Mouse (Mus musculus): ENCODE measurements around the gene Flot1.

The Flot1 gene

GRCm38 (mm10) chr17:35821439-35822430, 1.3 kb upstream of the Flot1 start, which contains the start of gene Ier3:
Ier3 (plus strand) TSS chr17:35821684.
- CTCF ChIA-PET, result interaction anchor here (0.5 to 1.8 kb wide), 22 partner anchors 10 to 237 kb away, joined by 3 to 9 read pairs (median 4); partner anchors contain the start of genes Nrm (in 2 of the 4), Dhx16 (in 1 of the 4) and Tubb5 (in 1 of the 4)
- POLR2A ChIA-PET, result interaction anchor here (0.5 to 11.2 kb wide), 128 partner anchors 8 to 1239 kb away, joined by 3 to 246 read pairs (median 4); partner anchors contain the start of genes Mdc1 (in 3 of the 4), Nrm (in 3 of the 4), Tubb5 (in 3 of the 4) and Dhx16 (in 2 of the 4)

GRCm38 (mm10) chr17:35822564-35822963, 466 bp upstream of the Flot1 start:
- CTCF ChIA-PET, result interaction anchor here (0.5 to 2.4 kb wide), 15 partner anchors 11 to 322 kb away, joined by 3 to 10 read pairs (median 4); partner anchors contain the start of gene Tubb5 (in 1 of the 4)

GRCm38 (mm10) chr17:35824402-35824801, 1.4 kb downstream of the Flot1 start:
- ChIA-PET CTCF (interaction anchor here (0.6 to 3.3 kb wide), 9 partner anchors 9 to 308 kb away, joined by 3 to 15 read pairs (median 4); partner anchors contain the start of gene Dhx16 (in 1 of the 4)), POLR2A (interaction anchor here in 3 of 4 experiments (0.5 to 11.2 kb wide), 23 partner anchors 8 to 923 kb away, joined by 3 to 246 read pairs (median 6); partner anchors contain the start of genes Tubb5 (in 3 of the 3), Mdc1 (in 2 of the 3), Nrm (in 2 of the 3) and Dhx16 (in 1 of the 3))

More at GRCm38 (mm10) chr17:35822564-35822963, 466 bp upstream of the Flot1 start:
- POLR2A ChIA-PET, result interaction anchor here (0.6 to 11.2 kb wide), 61 partner anchors 9 to 1176 kb away, joined by 3 to 246 read pairs (median 6); partner anchors contain the start of genes Mdc1 (in 3 of the 4), Tubb5 (in 3 of the 4), Mrps18b (in 2 of the 4) and Nrm (in 2 of the 4)

- ChIA-PET POLR2A (interaction anchor here in 3 of 4 experiments (0.6 to 11.2 kb wide), 14 partner anchors 7 to 134 kb away, joined by 3 to 246 read pairs (median 18); partner anchors contain the start of genes Tubb5 (in 3 of the 3), Dhx16 (in 1 of the 3) and Mdc1 (in 1 of the 3)), CTCF (interaction anchor here in 3 of 4 experiments (0.7 to 3.3 kb wide), 9 partner anchors 9 to 241 kb away, joined by 3 to 15 read pairs (median 4); partner anchors contain the start of gene Dhx16 (in 1 of the 3))
These were observed 2.2 kb downstream of the Flot1 start for GRCm38 (mm10) chr17:35825109-35825850.

GRCm38 (mm10) chr17:35829737-35830136, 6.7 kb downstream of the Flot1 start:
- CTCF ChIA-PET, result interaction anchor here (0.5 to 4.9 kb wide), 19 partner anchors 17 to 245 kb away, joined by 3 to 42 read pairs (median 4); partner anchors contain the start of gene Nrm (in 1 of the 4)
- POLR2A ChIA-PET, result interaction anchor here in 3 of 4 experiments (0.6 to 2.4 kb wide), 12 partner anchors 7 to 89 kb away, joined by 3 to 8 read pairs (median 4); partner anchors contain the start of genes Ier3 (in 2 of the 3), Mdc1 (in 1 of the 3) and Nrm (in 1 of the 3)

GRCm38 (mm10) chr17:35832400-35833238, 9.6 kb downstream of the Flot1 start:
- POLR2A ChIA-PET, result interaction anchor here (0.6 to 5.3 kb wide), 51 partner anchors 8 to 180 kb away, joined by 3 to 61 read pairs (median 5); partner anchors contain the start of genes Flot1 (in 4 of the 4), Ier3 (in 4 of the 4), Dhx16 (in 2 of the 4) and Mdc1 (in 2 of the 4)
- CTCF ChIA-PET, result interaction anchor here (0.6 to 4.9 kb wide), 9 partner anchors 9 to 817 kb away, joined by 3 to 31 read pairs (median 5); partner anchors contain the start of gene Flot1 (in 1 of the 4)

GRCm38 (mm10) chr17:35833239-35833751, 10.3 kb downstream of the Flot1 start:
- ChIA-PET CTCF (interaction anchor here (0.6 to 4.9 kb wide), 10 partner anchors 10 to 818 kb away, joined by 3 to 31 read pairs (median 5); partner anchors contain the start of gene Flot1 (in 1 of the 4)), POLR2A (interaction anchor here (0.6 to 5.3 kb wide), 43 partner anchors 8 to 181 kb away, joined by 3 to 61 read pairs (median 5); partner anchors contain the start of genes Flot1 (in 4 of the 4), Ier3 (in 4 of the 4), Mdc1 (in 2 of the 4) and Dhx16 (in 1 of the 4))

GRCm38 (mm10) chr17:35833894-35834293, 10.9 kb downstream of the Flot1 start:
- ChIA-PET POLR2A (interaction anchor here (0.6 to 5.3 kb wide), 34 partner anchors 7 to 170 kb away, joined by 3 to 61 read pairs (median 5); partner anchors contain the start of genes Flot1 (in 4 of the 4), Ier3 (in 4 of the 4), Dhx16 (in 1 of the 4) and Mdc1 (in 1 of the 4)), CTCF (interaction anchor here in 3 of 4 experiments (0.7 to 1.5 kb wide), 6 partner anchors 10 to 127 kb away, joined by 3 to 9 read pairs (median 5); partner anchors contain the start of gene Flot1 (in 1 of the 3))

- CTCF ChIA-PET, result interaction anchor here in 3 of 4 experiments (0.6 to 8.3 kb wide), 13 partner anchors 8 to 923 kb away, joined by 3 to 50 read pairs (median 6); partner anchors contain the start of genes Dhx16 (in 1 of the 3), Flot1 (in 1 of the 3) and Nrm (in 1 of the 3)
These were observed 11.8 kb downstream of the Flot1 start for GRCm38 (mm10) chr17:35834696-35835422.

GRCm38 (mm10) chr17:35835424-35836140, 12.6 kb downstream of the Flot1 start:
- ChIA-PET POLR2A (interaction anchor here (0.5 to 17.7 kb wide), 55 partner anchors 7 to 1356 kb away, joined by 3 to 490 read pairs (median 8); partner anchors contain the start of genes Flot1 (in 3 of the 4), Ier3 (in 3 of the 4), Ppp1r18 (in 3 of the 4) and Dhx16 (in 2 of the 4)), CTCF (interaction anchor here (0.5 to 8.3 kb wide), 30 partner anchors 9 to 923 kb away, joined by 3 to 50 read pairs (median 5); partner anchors contain the start of genes 2310061I04Rik (in 1 of the 4), Dhx16 (in 1 of the 4), Flot1 (in 1 of the 4) and Nrm (in 1 of the 4))

More at GRCm38 (mm10) chr17:35834696-35835422, 11.8 kb downstream of the Flot1 start:
- POLR2A ChIA-PET, result interaction anchor here (0.5 to 17.7 kb wide), 37 partner anchors 9 to 1355 kb away, joined by 3 to 490 read pairs (median 9); partner anchors contain the start of genes Flot1 (in 3 of the 4), Ier3 (in 3 of the 4), Ppp1r18 (in 3 of the 4) and Nrm (in 2 of the 4)

- ChIA-PET POLR2A (interaction anchor here (0.6 to 17.7 kb wide), 80 partner anchors 8 to 1251 kb away, joined by 3 to 490 read pairs (median 6); partner anchors contain the start of genes Ppp1r18 (in 4 of the 4), Dhx16 (in 3 of the 4), Flot1 (in 3 of the 4) and Ier3 (in 3 of the 4)), CTCF (interaction anchor here (0.5 to 8.3 kb wide), 36 partner anchors 9 to 1247 kb away, joined by 3 to 50 read pairs (median 5); partner anchors contain the start of genes Nrm (in 2 of the 4), 2310061I04Rik (in 1 of the 4), Dhx16 (in 1 of the 4) and Flot1 (in 1 of the 4))
These were observed 13.3 kb downstream of the Flot1 start for GRCm38 (mm10) chr17:35836178-35836965.

- POLR2A ChIA-PET, result interaction anchor here (0.6 to 17.7 kb wide), 85 partner anchors 8 to 579 kb away, joined by 3 to 490 read pairs (median 5); partner anchors contain the start of genes Dhx16 (in 3 of the 4), Flot1 (in 3 of the 4), Ier3 (in 3 of the 4) and Mrps18b (in 3 of the 4)
- CTCF ChIA-PET, result interaction anchor here (0.6 to 8.3 kb wide), 17 partner anchors 11 to 253 kb away, joined by 3 to 50 read pairs (median 5); partner anchors contain the start of genes Flot1 (in 1 of the 4) and Nrm (in 1 of the 4)
These were observed 14.0 kb downstream of the Flot1 start for GRCm38 (mm10) chr17:35836991-35837422.

All from embryonic stem cell, embryonic (primary cell).